Mouse (Mus musculus) limb, embryonic 12.5 days (tissue): ENCODE data around the gene Med31. TPM values are rescaled to one million over a fixed set of nuclear protein-coding genes. Genes with fewer than 3 reads are reported as not detected.
"Not testable (repeated sequence)": the region's sequence is repeated elsewhere in the genome, so short reads cannot be mapped to it uniquely, and the experiment has no call there.

Experiments
- ATAC-seq: fragments of 200-750 bp; cut with Nextera tagmentation; 2 replicates; pipeline ENCODE4 v1.8.0; 2017; ENCODE audit warnings: low read depth, moderate TSS enrichment; ENCODE audit not compliant: insufficient number of reproducible peaks, insufficient read depth, low FRiP score, low TSS enrichment
- H3K27ac ChIP-seq: fragments of 300-500 bp; sonication (generic); 2 replicates; pipeline ENCODE4 v1.5.1; 2016; ENCODE audit warnings: mild to moderate bottlenecking, moderate library complexity
- H3K27me3 ChIP-seq: fragments of 300-500 bp; sonication (generic); 2 replicates; pipeline ENCODE4 v1.6.1; 2016; ENCODE audit warnings: mild to moderate bottlenecking, moderate library complexity
- H3K36me3 ChIP-seq: fragments of 300-500 bp; sonication (generic); 2 replicates; pipeline ENCODE4 v1.6.1; 2016; ENCODE audit warnings: mild to moderate bottlenecking, moderate library complexity
- H3K4me1 ChIP-seq: fragments of 300-500 bp; sonication (generic); replicated peaks from 2 replicates; pipeline ENCODE4 v1.6.1; 2016
- H3K4me2 ChIP-seq: fragments of 300-500 bp; sonication (generic); 2 replicates; pipeline ENCODE4 v1.6.1; 2016; ENCODE audit warnings: mild to moderate bottlenecking, moderate library complexity
- H3K4me3 ChIP-seq: fragments of 300-500 bp; sonication (generic); replicated peaks from 2 replicates; pipeline ENCODE4 v1.5.1; 2016; ENCODE audit warnings: mild to moderate bottlenecking
- H3K9ac ChIP-seq: fragments of 300-500 bp; sonication (generic); replicated peaks from 2 replicates; pipeline ENCODE4 v1.6.1; 2016; ENCODE audit warnings: mild to moderate bottlenecking, moderate library complexity
- H3K9me3 ChIP-seq: fragments of 300-500 bp; sonication (generic); 2 replicates; pipeline ENCODE4 v1.6.1; 2016; ENCODE audit warnings: mild to moderate bottlenecking, moderate library complexity
- WGBS: fragments of 180-500 bp; shearing (Covaris S2); methylation state at CpG from one replicate; pipeline ENCODE4 v1.1.7; 2016; 5-methylcytosine and 5-hydroxymethylcytosine counted together
- polyA plus RNA-seq: library from polyadenylated mRNA; unstranded; fragments of >200 nt; fragmentation: Nextera tagmentation; extraction: Ambion mirVana; gene quantifications from 2 replicates; pipeline ENCODE4 v1.2.1, GENCODE M21; 2016

The Med31 gene
- polyA plus RNA-seq, 1 experiment from 2014 or later: 48.2 TPM

DNA sequence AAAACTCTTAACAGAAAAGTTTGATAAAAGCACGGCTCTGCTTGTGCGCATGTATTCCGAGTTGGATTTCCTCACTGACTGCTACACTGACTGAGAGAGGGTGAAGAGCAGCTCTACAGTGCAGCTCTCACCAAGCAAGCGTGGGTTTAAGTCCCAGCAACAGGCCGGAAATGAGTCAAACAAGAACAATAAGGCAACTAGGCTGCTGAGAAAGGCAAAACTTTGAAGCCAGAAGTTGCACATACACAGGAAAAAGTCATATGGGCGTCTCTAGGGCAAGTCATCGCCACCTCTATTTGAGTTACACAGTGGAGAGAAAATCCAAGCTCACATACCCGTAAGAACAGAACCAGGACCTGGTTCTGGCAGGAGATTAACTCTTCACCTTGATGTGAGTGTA lies 18.9 kb downstream of the Med31 start:
- 90% methylated on average over 8 of the region's 8 CpGs for WGBS
- no peak overlapping the region for H3K4me3 ChIP-seq
- H3K4me2 ChIP-seq: no peak overlapping the region
- H3K9me3 ChIP-seq: no peaks in the 10 kb centered on the region
- H3K27me3 ChIP-seq: no peaks in the 10 kb centered on the region
- ATAC-seq: no peak
- H3K4me1 ChIP-seq: no peaks in the 10 kb centered on the region
- peaks cover 63% of the 10 kb centered on the region for H3K36me3 ChIP-seq
- no peak overlapping the region for H3K9ac ChIP-seq
- H3K27ac ChIP-seq: no peak overlapping the region

DNA sequence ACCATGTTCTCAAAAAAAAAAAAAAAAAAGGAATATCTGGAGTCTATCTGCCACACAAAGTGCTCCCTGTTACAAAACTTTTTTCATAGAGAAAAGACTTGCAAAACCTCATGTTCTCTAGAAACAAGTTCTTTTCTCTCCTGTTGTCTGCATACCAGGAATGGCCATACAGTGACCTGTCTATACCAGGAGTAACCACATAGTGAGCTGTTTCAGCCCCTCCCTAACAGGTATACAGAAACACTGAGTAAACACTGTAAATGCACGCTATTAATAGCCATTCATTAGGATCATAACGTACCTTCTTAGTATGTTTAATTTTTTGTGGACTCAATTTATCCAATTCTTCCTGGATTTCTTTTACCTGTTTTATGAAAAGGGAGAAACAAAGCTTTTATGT lies 21.1 kb downstream of the Med31 start:
- H3K4me2 ChIP-seq: no peak overlapping the region
- 92% methylated on average over 2 of the region's 2 CpGs for WGBS
- no peak overlapping the region for H3K27ac ChIP-seq
- no peaks in the 10 kb centered on the region for H3K4me1 ChIP-seq
- H3K36me3 ChIP-seq: peaks cover 65% of the 10 kb centered on the region
- H3K9me3 ChIP-seq: no peaks in the 10 kb centered on the region
- no peak overlapping the region for H3K9ac ChIP-seq
- no peak for ATAC-seq
- H3K27me3 ChIP-seq: no peaks in the 10 kb centered on the region
- no peak overlapping the region for H3K4me3 ChIP-seq

DNA sequence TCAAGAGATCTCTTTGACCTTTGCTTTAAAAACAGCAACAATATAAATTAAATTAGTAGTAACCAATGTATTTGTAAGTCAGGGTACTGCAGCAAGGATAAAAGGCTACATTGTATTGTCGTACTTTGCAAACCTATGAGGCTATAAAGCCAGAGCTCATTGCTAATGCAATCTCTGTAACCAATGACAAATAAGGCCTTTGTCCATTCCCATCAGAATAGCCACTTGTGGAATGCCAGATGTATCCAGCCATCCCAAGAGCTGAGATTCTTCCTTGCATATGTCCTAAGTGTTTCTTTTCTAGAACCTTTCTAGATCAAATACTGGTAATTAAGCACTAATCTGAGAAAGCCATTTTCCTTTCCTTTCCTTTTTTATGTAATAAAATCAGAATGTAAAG lies 24.5 kb downstream of the Med31 start:
- no peaks in the 10 kb centered on the region for H3K4me1 ChIP-seq
- no peaks in the 10 kb centered on the region for H3K9me3 ChIP-seq
- H3K27me3 ChIP-seq: no peaks in the 10 kb centered on the region
- no peak for ATAC-seq
- no peak overlapping the region for H3K4me3 ChIP-seq
- H3K9ac ChIP-seq: no peak overlapping the region
- 98% methylated on average over 1 of the region's 1 CpGs for WGBS
- peaks cover 64% of the 10 kb centered on the region for H3K36me3 ChIP-seq
- H3K4me2 ChIP-seq: no peak overlapping the region
- no peak overlapping the region for H3K27ac ChIP-seq

GRCm38 (mm10) chr11:72184252-72184651 lies 31.1 kb downstream of the Med31 start:
- Histone ChIP-seq H3K27ac (no peak overlapping the region), H3K9ac (no peak overlapping the region), H3K27me3 (no peaks in the 10 kb centered on the region), H3K36me3 (peaks cover 63% of the 10 kb centered on the region), H3K9me3 (no peaks in the 10 kb centered on the region), H3K4me2 (no peak overlapping the region), H3K4me1 (no peaks in the 10 kb centered on the region), H3K4me3 (no peak overlapping the region)
- ATAC-seq: no peak
- WGBS: 85% methylated on average over 4 of the region's 4 CpGs

- Histone ChIP-seq H3K9me3 (no peaks in the 10 kb centered on the region), H3K4me2 (no peak overlapping the region), H3K27ac (no peak overlapping the region), H3K9ac (no peak overlapping the region), H3K27me3 (no peaks in the 10 kb centered on the region), H3K4me1 (no peaks in the 10 kb centered on the region), H3K36me3 (peaks cover 66% of the 10 kb centered on the region), H3K4me3 (no peak overlapping the region)
- 89% methylated on average over 4 of the region's 4 CpGs for WGBS
- no peak for ATAC-seq
Measured at GRCm38 (mm10) chr11:72181136-72181535, 34.3 kb downstream of the Med31 start.

DNA sequence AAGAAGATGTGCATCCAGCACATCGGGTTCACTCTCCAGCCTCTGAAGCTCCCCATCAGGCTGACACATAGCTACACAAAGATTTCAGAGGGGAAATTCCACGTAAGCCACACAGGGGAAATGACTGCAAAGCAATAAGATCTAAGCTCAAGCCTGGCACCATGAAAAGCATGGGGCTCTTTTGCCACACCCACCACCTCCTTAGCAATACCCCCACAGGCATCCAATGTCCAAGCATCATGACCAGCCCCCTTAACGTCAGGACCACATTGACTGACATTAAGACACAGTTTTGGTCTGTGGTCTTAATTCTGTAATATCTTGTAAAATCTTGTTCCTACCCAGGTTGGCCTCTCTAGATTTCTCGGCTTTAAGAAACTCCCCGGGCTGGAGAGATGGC lies 34.8 kb downstream of the Med31 start:
- H3K4me2 ChIP-seq: no peak overlapping the region
- H3K27me3 ChIP-seq: no peaks in the 10 kb centered on the region
- no peaks in the 10 kb centered on the region for H3K9me3 ChIP-seq
- no peak overlapping the region for H3K27ac ChIP-seq
- H3K9ac ChIP-seq: no peak overlapping the region
- peaks cover 66% of the 10 kb centered on the region for H3K36me3 ChIP-seq
- H3K4me3 ChIP-seq: no peak overlapping the region
- H3K4me1 ChIP-seq: no peaks in the 10 kb centered on the region
- WGBS: 89% methylated on average over 5 of the region's 5 CpGs
- no peak for ATAC-seq

DNA sequence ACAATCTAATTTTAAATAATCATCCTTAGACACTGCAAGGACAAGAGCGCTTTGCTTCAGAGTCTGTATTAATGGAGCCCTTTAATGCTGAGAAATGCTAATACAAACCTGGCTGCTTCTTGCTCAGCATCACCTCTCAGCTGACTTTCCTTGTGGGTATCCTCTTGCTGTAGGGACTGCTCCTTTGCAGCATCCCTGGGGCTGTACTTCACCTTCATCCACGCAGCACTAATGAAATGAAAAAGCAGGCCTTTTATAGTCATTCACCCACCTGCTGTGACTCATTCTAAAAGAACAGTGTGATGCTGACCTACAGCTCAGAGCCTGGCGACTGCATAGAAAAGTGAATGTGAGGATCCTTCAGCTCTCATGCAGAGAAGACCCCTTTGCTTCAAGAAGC lies 38.8 kb downstream of the Med31 start:
- Histone ChIP-seq H3K4me2 (no peak overlapping the region), H3K27ac (no peak overlapping the region), H3K9me3 (no peaks in the 10 kb centered on the region), H3K4me1 (no peaks in the 10 kb centered on the region), H3K27me3 (no peaks in the 10 kb centered on the region), H3K9ac (no peak overlapping the region), H3K36me3 (peaks cover 88% of the 10 kb centered on the region), H3K4me3 (no peak overlapping the region)
- WGBS: 62% methylated on average over 3 of the region's 3 CpGs
- no peak for ATAC-seq

DNA sequence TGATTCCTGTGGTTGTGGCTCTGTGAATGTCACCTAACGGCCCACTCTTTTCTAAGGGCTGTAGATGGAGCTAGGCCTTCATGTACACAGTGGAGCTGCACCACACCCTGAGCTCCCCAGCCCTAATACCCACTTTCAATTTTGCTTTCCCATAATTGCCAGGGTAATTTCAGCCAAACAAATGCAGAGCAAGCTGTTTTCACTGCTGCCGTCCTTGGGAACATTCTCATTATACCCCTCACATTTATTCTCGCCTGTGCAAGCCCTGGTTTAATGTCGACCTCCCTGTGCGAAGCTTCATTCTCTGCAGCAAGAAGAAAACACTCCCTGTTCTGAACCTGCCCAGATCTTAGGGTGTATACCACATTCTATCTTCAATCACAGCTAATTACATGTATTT lies 39.4 kb downstream of the Med31 start:
- no peak for ATAC-seq
- H3K9ac ChIP-seq: no peak overlapping the region
- no peak overlapping the region for H3K4me2 ChIP-seq
- H3K4me3 ChIP-seq: no peak overlapping the region
- H3K9me3 ChIP-seq: no peaks in the 10 kb centered on the region
- H3K27ac ChIP-seq: no peak overlapping the region
- H3K36me3 ChIP-seq: peaks cover 83% of the 10 kb centered on the region
- 85% methylated on average over 5 of the region's 5 CpGs for WGBS
- H3K4me1 ChIP-seq: no peaks in the 10 kb centered on the region
- H3K27me3 ChIP-seq: no peaks in the 10 kb centered on the region

- Histone ChIP-seq H3K36me3 (peaks cover 84% of the 10 kb centered on the region), H3K4me3 (no peak overlapping the region), H3K4me1 (no peaks in the 10 kb centered on the region), H3K27me3 (no peaks in the 10 kb centered on the region), H3K9ac (no peak overlapping the region), H3K9me3 (no peaks in the 10 kb centered on the region), H3K27ac (no peak overlapping the region), H3K4me2 (no peak overlapping the region)
- ATAC-seq: no peak
- 94% methylated on average over 6 of the region's 6 CpGs for WGBS
Measured at GRCm38 (mm10) chr11:72174721-72175120, 40.7 kb downstream of the Med31 start.

DNA sequence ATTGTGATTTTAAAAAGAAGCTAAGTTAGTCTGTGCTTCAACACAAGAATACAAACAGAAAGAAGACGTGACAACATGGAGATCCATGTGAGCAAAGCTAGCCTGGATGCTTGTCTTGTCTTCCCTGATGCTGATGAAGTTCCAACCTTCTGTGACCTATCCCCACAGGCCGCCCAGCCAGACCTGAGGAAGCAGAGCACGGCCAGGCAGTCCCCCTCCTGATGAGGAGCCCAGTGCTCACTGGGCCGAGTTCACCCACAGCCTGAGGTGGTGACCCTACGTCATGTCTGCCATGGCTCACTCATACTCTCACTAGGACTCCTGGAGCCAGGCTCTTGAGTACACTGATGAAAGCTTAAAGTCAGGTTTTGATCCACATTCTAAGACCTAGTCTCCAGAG lies 41.9 kb downstream of the Med31 start:
- Histone ChIP-seq H3K27ac (no peak overlapping the region), H3K9me3 (no peaks in the 10 kb centered on the region), H3K4me3 (no peak overlapping the region), H3K9ac (no peak overlapping the region), H3K36me3 (peaks cover 85% of the 10 kb centered on the region), H3K27me3 (no peaks in the 10 kb centered on the region), H3K4me1 (no peaks in the 10 kb centered on the region), H3K4me2 (no peak overlapping the region)
- 87% methylated on average over 5 of the region's 5 CpGs for WGBS
- no peak for ATAC-seq

GRCm38 (mm10) chr11:72171906-72172305 lies 43.5 kb downstream of the Med31 start:
- peaks cover 83% of the 10 kb centered on the region for H3K36me3 ChIP-seq
- 69% methylated on average over 4 of the region's 4 CpGs for WGBS
- ATAC-seq: not testable (repeated sequence)

GRCm38 (mm10) chr11:72169871-72170270 lies 45.5 kb downstream of the Med31 start:
- ATAC-seq: no peak
- Histone ChIP-seq H3K9ac (no peak overlapping the region), H3K27me3 (no peaks in the 10 kb centered on the region), H3K9me3 (no peaks in the 10 kb centered on the region), H3K4me2 (no peak overlapping the region), H3K27ac (no peak overlapping the region), H3K36me3 (peaks cover 84% of the 10 kb centered on the region), H3K4me3 (no peak overlapping the region), H3K4me1 (no peaks in the 10 kb centered on the region)
- 87% methylated on average over 4 of the region's 4 CpGs for WGBS

More at GRCm38 (mm10) chr11:72171906-72172305, 43.5 kb downstream of the Med31 start:
- not testable (repeated sequence) for H3K9me3 ChIP-seq, H3K27ac ChIP-seq, H3K27me3 ChIP-seq, H3K4me3 ChIP-seq, H3K9ac ChIP-seq, H3K4me1 ChIP-seq, H3K4me2 ChIP-seq
